ENCODE assay signal across 10 mouse cellular contexts in the genomic region with DNA sequence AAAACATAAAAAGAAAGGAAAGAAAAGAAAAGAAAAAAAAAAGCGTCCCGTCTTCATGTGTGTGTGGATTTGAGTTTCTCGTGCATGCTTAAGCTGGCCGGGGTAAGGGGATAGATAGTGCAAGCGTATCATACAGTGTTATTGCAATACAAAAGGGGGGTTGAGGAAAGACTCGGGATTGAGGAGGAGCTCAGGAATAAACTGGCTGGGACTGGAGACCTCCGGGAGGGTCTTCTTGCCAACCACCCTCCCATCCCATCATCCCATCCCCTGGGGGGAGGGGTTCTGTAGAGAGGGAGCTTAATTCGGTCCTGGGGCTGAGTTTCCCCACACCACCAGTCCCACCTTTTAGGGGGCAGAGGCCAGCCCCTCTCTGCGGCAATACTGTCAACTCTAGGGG. TPM values are rescaled to one million over a fixed set of nuclear protein-coding genes. Genes with fewer than 3 reads are reported as not detected.
DNase-seq lines count a peak whose midpoint lies in the region; ATAC-seq and TF ChIP-seq lines count a peak whose summit lies in the region.
"Had no signal": no experiment of that assay in that cellular context is flagged by ENCODE, and none has a peak within 500 bp of the region (broad histone marks: within the 10 kb centered on the region; RNA-seq: fewer than 3 reads in every experiment).

No protein-coding gene starts in this region.

- ATAC-seq in heart, embryonic 12.5 days (ENCODE audit: insufficient number of reproducible peaks, low FRiP score) = no peak
- ATAC-seq in hindbrain, embryonic 13.5 days (ENCODE audit: low FRiP score) = peak; percentile 26; the same call in 1 of the 2 replicates
- ATAC-seq in inflammation-experienced regulatory T-cells, adult 6 months = no peak
- ATAC-seq in monocyte, adult 5-6 weeks (replicated peaks; ENCODE audit: insufficient number of reproducible peaks, low FRiP score, low TSS enrichment, poor library complexity, severe bottlenecking) = no peak

- no peak overlapping the region for H3K27ac ChIP-seq in heart, embryonic 12.5 days (ENCODE audit: poor library complexity, severe bottlenecking)
- no peak overlapping the region for H3K27ac ChIP-seq in ES-E14 (ENCODE audit: insufficient read depth, low read depth, low read length, poor library complexity, severe bottlenecking)
- H3K27ac ChIP-seq in hindbrain, embryonic 13.5 days = peak overlapping the region; percentile 13; the same call in 1 of the 2 replicates
- peak overlapping the region; percentile 81 for H3K27ac ChIP-seq in midbrain, embryonic 10.5 days (replicated peaks)

- DNase-seq in heart, adult 8-10 months (ENCODE audit: low spot score) = no peak
- DNase-seq in ES-E14 (ENCODE audit: low read depth, low spot score) = no peak
- peak; percentile 35 for DNase-seq in midbrain, embryonic 10.5 days (ENCODE audit: low spot score)
- DNase-seq in thymus, postnatal 4 days = no peak
- DNase-seq: lung, adult 2 months; right cerebral cortex, postnatal 25 days had no signal

- in situ Hi-C loops in ES-E14 (cut with MboI; ENCODE audit: low sequenced_read_pairs in 2 of 2, unreplicated experiment in 2 of 2) = no loop called here

- no peaks in the 10 kb centered on the region for H3K36me3 ChIP-seq in heart, embryonic 12.5 days
- no peaks in the 10 kb centered on the region for H3K36me3 ChIP-seq in ES-E14 (ENCODE audit: control insufficient read depth, insufficient read depth, low read length, poor library complexity, severe bottlenecking)
- peaks cover 21% of the 10 kb centered on the region for H3K36me3 ChIP-seq in hindbrain, embryonic 13.5 days
- H3K36me3 ChIP-seq in midbrain, embryonic 10.5 days = no peaks in the 10 kb centered on the region

- peak overlapping the region; percentile 45 for H3K4me3 ChIP-seq in heart, embryonic 12.5 days
- H3K4me3 ChIP-seq in ES-E14 (ENCODE audit: insufficient read depth in 1 of 2, low read depth in 1 of 2, low read length in 2 of 2, poor library complexity in 1 of 2, severe bottlenecking in 1 of 2) = peak overlapping the region; percentile 61 to 67; a peak in 3 of 4 replicates
- H3K4me3 ChIP-seq in hindbrain, embryonic 13.5 days = peak overlapping the region; percentile 34
- H3K4me3 ChIP-seq in midbrain, embryonic 10.5 days = peak overlapping the region; percentile 58

- peaks cover 48% of the 10 kb centered on the region for H3K4me1 ChIP-seq in heart, embryonic 12.5 days (replicated peaks)
- peaks cover 6 to 35% of the 10 kb centered on the region in 2 experiments for H3K4me1 ChIP-seq in ES-E14 (ENCODE audit: control insufficient read depth in 2 of 2, insufficient read depth in 2 of 2, low read length in 2 of 2, poor library complexity in 1 of 2)
- H3K4me1 ChIP-seq in hindbrain, embryonic 13.5 days (replicated peaks) = peaks cover 43% of the 10 kb centered on the region
- H3K4me1 ChIP-seq in midbrain, embryonic 10.5 days = peaks cover 53% of the 10 kb centered on the region

- H3K9me3 ChIP-seq in heart, embryonic 12.5 days (replicated peaks) = no peaks in the 10 kb centered on the region
- H3K9me3 ChIP-seq in ES-E14 (ENCODE audit: control insufficient read depth, insufficient read depth, low read depth, low read length) = no peaks in the 10 kb centered on the region
- H3K9me3 ChIP-seq in hindbrain, embryonic 13.5 days = no peaks in the 10 kb centered on the region
- no peaks in the 10 kb centered on the region for H3K9me3 ChIP-seq in midbrain, embryonic 10.5 days (replicated peaks)

- 2% methylated on average over 9 of the region's 9 CpGs for WGBS in heart, embryonic 12.5 days
- WGBS in hindbrain, embryonic 13.5 days = 4% methylated on average over 9 of the region's 9 CpGs
- under 1% methylated on average over 9 of the region's 9 CpGs for WGBS in midbrain, embryonic 10.5 days

- H3K27me3 ChIP-seq in heart, embryonic 12.5 days (replicated peaks) = peaks cover 78% of the 10 kb centered on the region
- H3K27me3 ChIP-seq in hindbrain, embryonic 13.5 days = peaks cover 43% of the 10 kb centered on the region
- H3K27me3 ChIP-seq in midbrain, embryonic 10.5 days (ENCODE audit: low read depth, poor library complexity, severe bottlenecking) = peaks cover 80% of the 10 kb centered on the region

- H3K4me2 ChIP-seq in heart, embryonic 12.5 days = peak overlapping the region; percentile 74
- H3K4me2 ChIP-seq in hindbrain, embryonic 13.5 days = peak overlapping the region; percentile 59

- H3K9ac ChIP-seq in heart, embryonic 12.5 days = peak overlapping the region; percentile 44; the same call in 1 of the 2 replicates
- H3K9ac ChIP-seq in ES-E14 (ENCODE audit: insufficient read depth, low read depth, low read length, poor library complexity, severe bottlenecking) = no peak overlapping the region
- H3K9ac ChIP-seq in hindbrain, embryonic 13.5 days = peak overlapping the region; percentile 68

TF ChIP-seq in ES-E14, 5 proteins besides CTCF, POLR2A, EP300 and RAD21:
- TF ChIP-seq HCFC1 (IDR thresholded peaks at IDR 0.05; ENCODE audit: borderline replicate concordance, insufficient read depth, low read length) (no peak), ZNF384 (IDR thresholded peaks at IDR 0.05; ENCODE audit: low read depth, low read length) (no peak), ZC3H11A (IDR thresholded peaks at IDR 0.05; ENCODE audit: borderline replicate concordance, low read depth, low read length) (no peak), MAFK (IDR thresholded peaks at IDR 0.05; ENCODE audit: insufficient read depth, low read depth, low read length) (no peak), CHD2 (IDR thresholded peaks at IDR 0.05; ENCODE audit: low read depth, low read length) (no peak)
TF ChIP-seq in ES-E14: peak in this region for 0.

RNA-seq across cellular contexts. Expression of a gene that starts 16.3 kb away (rescaled TPM):
- polyA plus RNA-seq in heart, embryonic 12.5 days (2016; fragmentation: Nextera tagmentation; extraction: Ambion mirVana) = not detected in 2 replicates
- total RNA-seq in heart, adult 8-10 months (2022) = not detected
- 3.6 and 6.1 TPM in 2 replicates for total RNA-seq in ES-E14 (2012; rRNA removed)
- polyA plus RNA-seq in hindbrain, embryonic 13.5 days (2015; fragmentation: Nextera tagmentation; extraction: Ambion mirVana) = not detected in 2 replicates
- polyA plus RNA-seq in midbrain, embryonic 10.5 days (2016; fragmentation: Nextera tagmentation; extraction: Ambion mirVana) = not detected in 2 replicates
- polyA plus RNA-seq in inflammation-experienced regulatory T-cells, adult 6 months (2017; shearing (Covaris generic)) = not detected
- not detected in 3 replicates for total RNA-seq in monocyte, adult 5-6 weeks (2017)
- polyA plus RNA-seq: lung, adult 2 months had no signal

RNA-seq across cellular contexts. Expression of a gene that starts 25.8 kb away (rescaled TPM):
- polyA plus RNA-seq in heart, embryonic 12.5 days (2016; fragmentation: Nextera tagmentation; extraction: Ambion mirVana) = 0.27 and 1.0 TPM in 2 replicates
- total RNA-seq in heart, adult 8-10 months (2022) = 1 to 10 TPM in 1 of 4 experiments, under 1 TPM in 3; 0.54 to 1.0 (median 0.88) TPM
- total RNA-seq in ES-E14 (2012; rRNA removed) = 0.49 and 0.79 TPM in 2 replicates
- polyA plus RNA-seq in hindbrain, embryonic 13.5 days (2015; fragmentation: Nextera tagmentation; extraction: Ambion mirVana) = 2.4 and 3.1 TPM in 2 replicates
- polyA plus RNA-seq in midbrain, embryonic 10.5 days (2016; fragmentation: Nextera tagmentation; extraction: Ambion mirVana) = 0.72 and 0.85 TPM in 2 replicates
- polyA plus RNA-seq in inflammation-experienced regulatory T-cells, adult 6 months (2017; shearing (Covaris generic)) = not detected
- total RNA-seq in monocyte, adult 5-6 weeks (2017) = not detected in 3 replicates

RNA-seq across cellular contexts. Expression of a gene that starts 32.9 kb away (rescaled TPM):
- polyA plus RNA-seq in heart, embryonic 12.5 days (2016; fragmentation: Nextera tagmentation; extraction: Ambion mirVana) = 0.08 and 0.13 TPM in 2 replicates
- under 1 TPM; 0.11 to 0.41 (median 0.24) TPM for total RNA-seq in heart, adult 8-10 months (2022)
- 0.98 and 1.2 TPM in 2 replicates for total RNA-seq in ES-E14 (2012; rRNA removed)
- polyA plus RNA-seq in hindbrain, embryonic 13.5 days (2015; fragmentation: Nextera tagmentation; extraction: Ambion mirVana) = 4.6 and 4.7 TPM in 2 replicates
- 0.81 and 1.8 TPM in 2 replicates for polyA plus RNA-seq in midbrain, embryonic 10.5 days (2016; fragmentation: Nextera tagmentation; extraction: Ambion mirVana)
- polyA plus RNA-seq in inflammation-experienced regulatory T-cells, adult 6 months (2017; shearing (Covaris generic)) = 1 to 10 TPM in 1 of 3 experiments, under 1 TPM in 2; 0.57 to 1.2 (median 0.58) TPM
- total RNA-seq in monocyte, adult 5-6 weeks (2017) = under 0.01 to 0.58 TPM (median 0.48 TPM) in 3 replicates

RNA-seq across cellular contexts. Expression of a gene that starts 42.0 kb away (rescaled TPM):
- 24.2 and 25.9 TPM in 2 replicates for polyA plus RNA-seq in heart, embryonic 12.5 days (2016; fragmentation: Nextera tagmentation; extraction: Ambion mirVana)
- 1 to 10 TPM; 1.7 to 2.2 (median 1.8) TPM for total RNA-seq in heart, adult 8-10 months (2022)
- total RNA-seq in ES-E14 (2012; rRNA removed) = 44.1 and 48.2 TPM in 2 replicates
- 20.4 and 21.8 TPM in 2 replicates for polyA plus RNA-seq in hindbrain, embryonic 13.5 days (2015; fragmentation: Nextera tagmentation; extraction: Ambion mirVana)
- 85.2 and 98.4 TPM in 2 replicates for polyA plus RNA-seq in midbrain, embryonic 10.5 days (2016; fragmentation: Nextera tagmentation; extraction: Ambion mirVana)
- polyA plus RNA-seq in inflammation-experienced regulatory T-cells, adult 6 months (2017; shearing (Covaris generic)) = 10 to 100 TPM in 1 of 3 experiments, 1 to 10 TPM in 2; 4.6 to 17.6 (median 6.8) TPM
- not detected in 3 replicates for total RNA-seq in monocyte, adult 5-6 weeks (2017)

Comparison
In these comparisons a context has a peak if more than half of its experiments do, and no peak if none do; other contexts are left out.
1. H3K27ac ChIP-seq: peak in hindbrain, embryonic 13.5 days (single experiment) and midbrain, embryonic 10.5 days (single experiment); none in heart, embryonic 12.5 days (single experiment) and ES-E14 (single experiment).
2. Peak in every context shown above with its lines, with median percentiles within 50 percentile points of each other: H3K4me3 ChIP-seq.